Mouse (Mus musculus): ENCODE data around the gene Fam166b.

DNA sequence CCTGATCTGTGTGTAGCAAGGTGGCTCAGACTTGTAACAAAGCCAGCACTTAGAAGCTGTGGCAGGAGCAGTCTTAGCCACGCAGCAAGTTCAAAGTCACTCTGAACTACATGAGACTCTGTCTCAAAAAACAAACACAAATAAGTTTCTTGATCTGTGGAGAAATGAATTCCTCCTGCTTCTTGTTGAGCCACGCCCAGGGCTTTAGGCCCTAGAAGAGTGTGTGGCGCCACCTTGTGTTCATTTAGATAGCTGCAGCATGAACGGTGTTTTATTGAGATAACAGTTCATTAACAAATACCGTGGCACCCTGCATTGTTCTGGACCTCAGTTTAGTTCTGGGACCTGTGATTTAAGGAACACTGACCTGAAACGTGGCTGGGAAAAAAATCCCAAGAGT, 8.6 kb downstream of the Fam166b start:
- peak; percentile 99 for TF ChIP-seq CTCF (IDR thresholded peaks at IDR 0.05; ENCODE audit: low read depth)
- TF ChIP-seq EP300 (optimal IDR thresholded peaks at IDR 0.05) = no peak

Measured in stomach, postnatal 0 days (tissue).